Mouse (Mus musculus): ENCODE measurements around the gene Tex2. TPM values are rescaled to one million over a fixed set of nuclear protein-coding genes. Genes with fewer than 3 reads are reported as not detected.

The Tex2 gene
- polyA plus RNA-seq, 1 experiment from 2014 or later, result 11.1 TPM

GRCm38 (mm10) chr11:106572020-106572782 lies 41.0 kb downstream of the Tex2 start:
- no peaks in the 10 kb centered on the region for H3K9me3 ChIP-seq
- no peak overlapping the region; the same call in 1 of the 2 replicates for H3K9ac ChIP-seq
- no peak overlapping the region for H3K4me2 ChIP-seq (replicated peaks)
- no peaks in the 10 kb centered on the region for H3K36me3 ChIP-seq
- 39% methylated on average over 15 of the region's 15 CpGs for WGBS
- no peaks in the 10 kb centered on the region for H3K27me3 ChIP-seq (replicated peaks)
- peak; percentile 44 for ATAC-seq
- H3K4me3 ChIP-seq (replicated peaks), result no peak overlapping the region
- H3K4me1 ChIP-seq (replicated peaks), result peaks cover 30% of the 10 kb centered on the region
- no peak overlapping the region for H3K27ac ChIP-seq

- 70% methylated on average over 11 of the region's 11 CpGs for WGBS
- H3K4me3 ChIP-seq (replicated peaks), result no peak overlapping the region
- no peaks in the 10 kb centered on the region for H3K27me3 ChIP-seq (replicated peaks)
- no peak overlapping the region for H3K4me2 ChIP-seq (replicated peaks)
- peak overlapping the region; percentile 5; the same call in 1 of the 2 replicates for H3K9ac ChIP-seq
- H3K36me3 ChIP-seq, result 0 out of 2 replicates have a peak, but pooled peaks cover 3% of the 10 kb centered on the region
- peak; percentile 49; the same call in 1 of the 2 replicates for ATAC-seq
- H3K27ac ChIP-seq, result no peak overlapping the region
- peaks cover 30% of the 10 kb centered on the region for H3K4me1 ChIP-seq (replicated peaks)
- H3K9me3 ChIP-seq, result no peaks in the 10 kb centered on the region
These were observed 41.9 kb downstream of the Tex2 start for GRCm38 (mm10) chr11:106571026-106571983.

DNA sequence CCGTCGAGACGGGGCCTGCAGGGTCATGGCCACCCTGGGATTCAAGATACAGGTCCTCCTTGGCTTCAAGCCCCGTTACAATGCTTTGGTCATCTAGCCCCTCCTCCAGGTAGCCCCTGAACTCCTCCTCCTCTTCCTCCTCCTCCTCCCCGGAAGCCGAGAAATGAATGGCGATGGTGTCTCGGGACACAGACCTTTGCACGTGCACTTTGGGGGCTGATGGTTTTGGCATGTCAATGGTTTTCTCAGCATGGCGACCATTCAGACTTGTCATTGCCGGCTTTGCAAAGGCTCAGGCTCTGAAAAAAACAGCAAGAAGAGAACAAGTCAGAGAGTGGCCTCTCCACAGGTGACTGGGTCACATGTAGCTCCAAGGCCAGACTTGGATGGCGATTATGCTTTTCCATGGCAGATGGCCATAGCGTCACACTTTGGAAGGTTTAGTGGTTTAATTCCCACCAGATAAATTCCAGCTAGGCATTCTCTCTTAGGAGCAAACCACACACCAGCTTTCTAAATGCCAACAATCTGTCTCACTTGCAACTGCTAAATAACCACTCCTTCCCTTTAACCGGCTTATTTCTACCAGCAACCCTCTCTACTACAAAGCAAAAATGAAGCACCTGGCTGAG lies 44.8 kb downstream of the Tex2 start:
- Histone ChIP-seq H3K4me2 (replicated peaks) (no peak overlapping the region), H3K4me3 (replicated peaks) (no peak overlapping the region), H3K4me1 (replicated peaks) (peaks cover 24% of the 10 kb centered on the region), H3K9ac (no peak overlapping the region), H3K9me3 (no peaks in the 10 kb centered on the region), H3K27ac (no peak overlapping the region), H3K36me3 (0 out of 2 replicates have a peak, but pooled peaks cover 3% of the 10 kb centered on the region), H3K27me3 (replicated peaks) (no peaks in the 10 kb centered on the region)
- WGBS, result 90% methylated on average over 14 of the region's 14 CpGs
- ATAC-seq, result no peak

DNA sequence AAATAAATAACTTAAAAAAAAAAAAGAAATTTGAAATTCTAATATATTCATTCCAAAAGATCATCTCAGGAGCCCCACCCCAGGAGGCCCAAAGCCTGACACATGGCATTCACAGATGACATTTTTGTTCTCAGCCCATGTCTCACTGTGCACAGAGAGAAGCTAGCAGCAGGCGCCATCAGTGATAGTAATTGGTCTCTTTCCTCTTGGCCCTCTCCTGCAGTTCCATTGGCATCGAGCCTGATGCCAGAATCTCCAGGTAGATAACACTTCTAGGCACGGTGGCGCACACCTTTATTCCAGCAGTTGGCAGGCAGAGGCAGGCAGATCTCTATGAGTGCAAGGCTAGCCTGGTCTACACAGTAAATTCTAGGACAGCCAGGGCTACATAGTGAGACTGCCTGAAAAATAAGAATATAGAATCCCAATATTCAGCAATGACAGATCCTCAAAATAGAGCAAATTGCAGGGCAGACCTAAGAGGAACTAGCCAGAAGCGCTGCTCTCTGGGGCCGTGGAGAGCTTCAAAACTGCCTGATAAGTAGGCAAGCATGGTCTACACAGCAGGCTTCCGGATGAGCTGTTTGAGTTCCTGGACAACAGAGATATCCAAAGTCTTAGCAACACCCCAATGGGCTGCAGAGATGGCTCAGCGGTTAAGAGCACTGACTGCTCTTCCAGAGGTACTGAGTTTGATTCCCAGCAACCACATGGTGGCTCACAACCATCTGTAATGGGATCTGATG lies 47.0 kb downstream of the Tex2 start:
- Histone ChIP-seq H3K27me3 (replicated peaks) (no peaks in the 10 kb centered on the region), H3K9me3 (no peaks in the 10 kb centered on the region), H3K4me3 (replicated peaks) (no peak overlapping the region), H3K4me2 (replicated peaks) (no peak overlapping the region), H3K4me1 (replicated peaks) (peaks cover 2% of the 10 kb centered on the region; the same call in 1 of the 2 replicates), H3K27ac (no peak overlapping the region), H3K9ac (no peak overlapping the region), H3K36me3 (0 out of 2 replicates have a peak, but pooled peaks cover 3% of the 10 kb centered on the region)
- WGBS, result over 99% methylated on average over 8 of the region's 8 CpGs
- ATAC-seq, result no peak

DNA sequence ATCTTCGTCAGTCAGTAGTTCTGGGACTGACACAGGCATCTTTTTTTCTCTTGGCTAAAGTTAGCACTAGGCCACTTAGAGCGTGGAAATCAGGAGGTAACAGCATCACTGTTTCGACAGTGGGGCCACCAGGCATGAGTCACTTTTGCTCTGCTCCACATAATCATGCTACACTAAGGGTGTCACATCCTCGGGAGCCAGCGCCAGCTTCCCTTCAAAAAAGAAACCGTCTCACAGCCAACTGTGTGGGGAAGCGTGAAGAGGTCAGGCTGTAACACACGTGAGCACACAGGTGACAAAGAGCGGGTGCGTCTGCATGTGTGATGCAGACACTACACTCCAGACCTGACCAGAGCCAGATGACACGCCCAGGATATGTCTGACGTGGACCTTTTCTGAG lies 49.0 kb downstream of the Tex2 start:
- Histone ChIP-seq H3K36me3 (0 out of 2 replicates have a peak, but pooled peaks cover 3% of the 10 kb centered on the region), H3K9ac (no peak overlapping the region), H3K9me3 (no peaks in the 10 kb centered on the region), H3K4me2 (replicated peaks) (no peak overlapping the region), H3K4me3 (replicated peaks) (no peak overlapping the region), H3K27ac (no peak overlapping the region), H3K27me3 (replicated peaks) (no peaks in the 10 kb centered on the region), H3K4me1 (replicated peaks) (no peaks in the 10 kb centered on the region)
- WGBS, result 75% methylated on average over 12 of the region's 12 CpGs
- ATAC-seq, result no peak

DNA sequence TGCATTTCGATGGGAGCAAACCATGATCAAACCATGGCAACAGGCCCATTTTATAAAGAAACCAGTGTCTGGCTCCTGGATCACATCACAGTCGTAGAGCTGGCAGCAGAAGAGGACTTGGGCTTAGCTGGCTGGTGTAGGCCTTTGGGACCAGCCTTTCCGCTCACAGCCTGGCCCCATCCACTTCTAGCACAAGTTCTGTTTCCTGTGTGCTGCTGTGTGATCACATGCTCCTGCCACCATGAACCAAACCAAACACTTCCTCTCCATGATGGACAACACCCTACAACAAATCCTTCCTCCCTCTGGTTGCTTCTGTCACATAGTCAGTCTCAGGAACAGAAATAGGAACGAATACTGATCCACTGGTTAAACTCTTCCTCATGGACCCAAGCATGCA lies 50.5 kb downstream of the Tex2 start:
- no peak overlapping the region for H3K9ac ChIP-seq
- H3K4me3 ChIP-seq (replicated peaks), result no peak overlapping the region
- ATAC-seq, result no peak
- H3K4me1 ChIP-seq (replicated peaks), result peaks cover 7% of the 10 kb centered on the region; the same call in 1 of the 2 replicates
- 80% methylated on average over 4 of the region's 4 CpGs for WGBS
- H3K27ac ChIP-seq, result no peak overlapping the region
- 0 out of 2 replicates have a peak, but pooled peaks cover 3% of the 10 kb centered on the region for H3K36me3 ChIP-seq
- H3K4me2 ChIP-seq (replicated peaks), result no peak overlapping the region
- H3K27me3 ChIP-seq (replicated peaks), result no peaks in the 10 kb centered on the region
- no peaks in the 10 kb centered on the region for H3K9me3 ChIP-seq

- Histone ChIP-seq H3K9me3 (no peaks in the 10 kb centered on the region), H3K27me3 (replicated peaks) (no peaks in the 10 kb centered on the region), H3K4me2 (replicated peaks) (no peak overlapping the region), H3K4me3 (replicated peaks) (no peak overlapping the region), H3K4me1 (replicated peaks) (peaks cover 21% of the 10 kb centered on the region), H3K27ac (no peak overlapping the region), H3K36me3 (no peaks in the 10 kb centered on the region), H3K9ac (no peak overlapping the region)
- WGBS, result 73% methylated on average over 7 of the region's 7 CpGs
- ATAC-seq, result no peak
These were observed 53.5 kb downstream of the Tex2 start for GRCm38 (mm10) chr11:106559773-106560172.

DNA sequence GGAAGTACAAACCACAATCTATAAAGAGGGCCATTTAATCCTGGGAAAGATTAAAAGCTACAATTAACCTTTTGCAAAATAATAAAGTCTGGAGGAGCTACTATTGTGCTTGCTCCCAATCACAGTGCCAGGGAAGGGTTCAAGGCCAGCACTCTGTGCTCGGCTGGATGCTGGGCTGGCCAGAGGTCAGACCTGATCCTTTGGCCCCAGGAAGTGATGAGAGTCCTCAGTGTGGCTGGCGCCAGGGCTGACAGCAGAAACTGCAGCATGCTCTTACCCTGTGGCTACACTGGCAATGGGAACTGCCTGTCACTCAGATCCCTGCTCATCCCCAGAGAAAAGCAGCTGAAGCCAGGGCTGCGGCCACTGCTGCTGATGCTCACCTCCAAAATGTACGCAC lies 55.2 kb downstream of the Tex2 start:
- Histone ChIP-seq H3K27me3 (replicated peaks) (no peaks in the 10 kb centered on the region), H3K4me3 (replicated peaks) (no peak overlapping the region), H3K4me2 (replicated peaks) (no peak overlapping the region), H3K36me3 (no peaks in the 10 kb centered on the region), H3K9ac (no peak overlapping the region), H3K9me3 (no peaks in the 10 kb centered on the region), H3K27ac (no peak overlapping the region), H3K4me1 (replicated peaks) (peaks cover 21% of the 10 kb centered on the region)
- WGBS, result 65% methylated on average over 4 of the region's 4 CpGs
- ATAC-seq, result no peak

- Histone ChIP-seq H3K27ac (no peak overlapping the region), H3K4me2 (replicated peaks) (no peak overlapping the region), H3K9ac (no peak overlapping the region), H3K4me3 (replicated peaks) (no peak overlapping the region), H3K9me3 (no peaks in the 10 kb centered on the region), H3K4me1 (replicated peaks) (peaks cover 21% of the 10 kb centered on the region), H3K27me3 (replicated peaks) (no peaks in the 10 kb centered on the region), H3K36me3 (no peaks in the 10 kb centered on the region)
- 71% methylated on average over 7 of the region's 7 CpGs for WGBS
- ATAC-seq, result no peak
These were observed 55.8 kb downstream of the Tex2 start for GRCm38 (mm10) chr11:106557398-106557797.

- 57% methylated on average over 4 of the region's 4 CpGs for WGBS
- H3K27me3 ChIP-seq (replicated peaks), result no peaks in the 10 kb centered on the region
- H3K36me3 ChIP-seq, result no peaks in the 10 kb centered on the region
- H3K9me3 ChIP-seq, result no peaks in the 10 kb centered on the region
- 0 out of 2 replicates have a peak overlapping the region, but pooled peaks have one; percentile 48 for H3K27ac ChIP-seq
- ATAC-seq, result no peak
- H3K4me2 ChIP-seq (replicated peaks), result no peak overlapping the region
- no peak overlapping the region for H3K9ac ChIP-seq
- H3K4me1 ChIP-seq (replicated peaks), result peaks cover 21% of the 10 kb centered on the region
- no peak overlapping the region for H3K4me3 ChIP-seq (replicated peaks)
These were observed 56.5 kb downstream of the Tex2 start for GRCm38 (mm10) chr11:106556689-106557088.

- Histone ChIP-seq H3K36me3 (no peaks in the 10 kb centered on the region), H3K4me3 (replicated peaks) (no peak overlapping the region), H3K4me2 (replicated peaks) (no peak overlapping the region; the same call in 1 of the 2 replicates), H3K27me3 (replicated peaks) (no peaks in the 10 kb centered on the region), H3K9ac (no peak overlapping the region), H3K4me1 (replicated peaks) (peaks cover 21% of the 10 kb centered on the region), H3K27ac (peak overlapping the region; percentile 48; the same call in 1 of the 2 replicates), H3K9me3 (no peaks in the 10 kb centered on the region)
- ATAC-seq, result peak; percentile 92
- WGBS, result 27% methylated on average over 10 of the region's 10 CpGs
These were observed 57.2 kb downstream of the Tex2 start for GRCm38 (mm10) chr11:106555805-106556615.
